Mouse (Mus musculus) embryo, embryonic 11 days (tissue): ENCODE measurements around the gene Bcl7c.
"Not testable (repeated sequence)": the region's sequence is repeated elsewhere in the genome, so short reads cannot be mapped to it uniquely, and the experiment has no call there.

Experiments
- DNase-seq: peaks from one replicate; pipeline ENCODE4 v3.0.0-alpha.2; 2015

Bcl7c gene

GRCm38 (mm10) chr7:127642254-127642653 lies 66.5 kb downstream of the Bcl7c start:
- DNase-seq, result no peak

GRCm38 (mm10) chr7:127641260-127641659 lies 67.5 kb downstream of the Bcl7c start:
- DNase-seq, result no peak

GRCm38 (mm10) chr7:127636963-127637362 lies 71.8 kb downstream of the Bcl7c start:
- DNase-seq, result peak; percentile 90

- no peak for DNase-seq
Observed at GRCm38 (mm10) chr7:127631416-127631815, 77.3 kb downstream of the Bcl7c start.

GRCm38 (mm10) chr7:127628646-127629045 lies 80.1 kb downstream of the Bcl7c start:
- DNase-seq, result no peak

- no peak for DNase-seq
Observed at GRCm38 (mm10) chr7:127626471-127626870, 82.3 kb downstream of the Bcl7c start.

GRCm38 (mm10) chr7:127626039-127626438 lies 82.7 kb downstream of the Bcl7c start:
- DNase-seq, result no peak

- not testable (repeated sequence) for DNase-seq
Observed at GRCm38 (mm10) chr7:127618402-127618801, 90.3 kb downstream of the Bcl7c start.

GRCm38 (mm10) chr7:127617962-127618361 lies 90.8 kb downstream of the Bcl7c start:
- DNase-seq, result no peak

GRCm38 (mm10) chr7:127616881-127617280 lies 91.9 kb downstream of the Bcl7c start:
- no peak for DNase-seq

GRCm38 (mm10) chr7:127616336-127616735 lies 92.4 kb downstream of the Bcl7c start:
- no peak for DNase-seq

- peak; percentile 93 for DNase-seq
Observed at GRCm38 (mm10) chr7:127614891-127615843, 93.6 kb downstream of the Bcl7c start, which contains the start of gene Zfp629. TSS of gene Zfp629 (minus strand) at chr7:127615797.

GRCm38 (mm10) chr7:127614511-127614890 lies 94.2 kb downstream of the Bcl7c start:
- DNase-seq, result peak; percentile 67

- DNase-seq, result no peak
Observed at GRCm38 (mm10) chr7:127614091-127614490, 94.6 kb downstream of the Bcl7c start.

GRCm38 (mm10) chr7:127613501-127613900 lies 95.2 kb downstream of the Bcl7c start:
- no peak for DNase-seq

- DNase-seq, result no peak
Observed at GRCm38 (mm10) chr7:127611561-127611960, 97.2 kb downstream of the Bcl7c start.
